ENCODE assay signal across 38 mouse cellular contexts in the genomic region with DNA sequence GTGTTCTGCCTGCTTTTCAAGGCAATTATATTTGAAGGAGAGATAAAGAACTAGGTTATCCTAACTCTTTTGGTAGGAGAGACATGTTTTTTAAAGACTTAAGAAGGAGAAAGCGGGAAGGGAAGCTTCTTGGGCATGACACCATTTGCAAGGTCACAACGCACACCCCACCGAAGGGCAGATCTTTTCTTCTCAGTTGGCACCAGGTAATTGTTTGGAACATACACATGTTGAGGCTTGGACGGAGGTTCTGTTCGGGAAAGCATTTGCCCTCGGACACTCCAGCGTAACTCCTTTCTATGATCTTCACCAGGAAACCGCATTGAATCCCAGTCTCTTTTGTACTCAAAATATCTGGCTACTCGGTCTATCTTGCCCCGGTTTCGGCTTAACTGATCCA. TPM values are rescaled to one million over a fixed set of nuclear protein-coding genes. Genes with fewer than 3 reads are reported as not detected.
"Had no signal": no experiment of that assay in that cellular context is flagged by ENCODE, and none has a peak within 500 bp of the region (broad histone marks: within the 10 kb centered on the region; RNA-seq: fewer than 3 reads in every experiment).

No protein-coding gene starts in this region.

- H3K4me3 ChIP-seq: gastrocnemius, adult 2 months; heart, adult 2 months; heart, embryonic 15.5 days; hindbrain, embryonic 12.5 days; left cerebral cortex, adult 2 months had no signal

- DNase-seq: gastrocnemius, adult 2 months; gastrocnemius, postnatal 10 days; gastrocnemius, postnatal 25 days; heart, adult 2 months; heart, postnatal 14 days; heart, postnatal 4 days; kidney, adult 18-20 months; kidney, adult 8-10 months; kidney, postnatal 10 days; kidney, postnatal 25 days; kidney, postnatal 4 days; liver; liver, embryonic 13.5 days had no signal

- H3K27ac ChIP-seq: gastrocnemius, adult 2 months; heart, adult 2 months; heart, embryonic 13.5 days; heart, embryonic 15.5 days; hindbrain, embryonic 10.5 days; hindbrain, embryonic 12.5 days; hindbrain, embryonic 14.5 days; left cerebral cortex, adult 2 months; limb, embryonic 10.5 days; limb, embryonic 12.5 days; liver, embryonic 13.5 days had no signal

- H3K9me3 ChIP-seq: heart, embryonic 13.5 days; heart, embryonic 15.5 days; hindbrain, embryonic 10.5 days; hindbrain, embryonic 12.5 days; limb, embryonic 10.5 days; limb, embryonic 12.5 days; liver, embryonic 13.5 days had no signal

RNA-seq across cellular contexts. Expression of a gene that starts 2.7 kb away (rescaled TPM):
- total RNA-seq: gastrocnemius, adult 2 months; gastrocnemius, postnatal 25 days; granulocyte monocyte progenitor cell, adult 5-6 weeks; heart, adult 2 months; heart, postnatal 14 days had no signal

RNA-seq across cellular contexts. Expression of a gene that starts 9.0 kb away (rescaled TPM):
- total RNA-seq: gastrocnemius, adult 2 months; gastrocnemius, postnatal 25 days; granulocyte monocyte progenitor cell, adult 5-6 weeks; heart, adult 2 months; heart, postnatal 14 days had no signal
- polyA plus RNA-seq: inflammation-experienced regulatory T-cells, adult 6 months had no signal

RNA-seq across cellular contexts. Expression of a gene that starts 43.0 kb away (rescaled TPM):
- total RNA-seq: gastrocnemius, adult 2 months; gastrocnemius, postnatal 10 days; gastrocnemius, postnatal 25 days; gastrocnemius, postnatal 4 days; granulocyte monocyte progenitor cell, adult 5-6 weeks; heart, adult 2 months; heart, postnatal 14 days; heart, postnatal 4 days; layer of hippocampus, adult 8-10 months; layer of hippocampus, postnatal 10 days; layer of hippocampus, postnatal 25 days; left cerebral cortex, adult 2 months; left cerebral cortex, postnatal 14 days; left cerebral cortex, postnatal 36 days had no signal
- polyA plus RNA-seq: frontal cortex, adult 2 months; heart, adult 2 months; heart, embryonic 11.5 days; heart, embryonic 13.5 days; heart, embryonic 15.5 days; heart, postnatal 0 days; hindbrain, embryonic 10.5 days; hindbrain, embryonic 12.5 days; hindbrain, embryonic 14.5 days; hindbrain, embryonic 16.5 days; inflammation-experienced regulatory T-cells, adult 6 months; intestine, postnatal 0 days; kidney, embryonic 14.5 days; kidney, embryonic 16.5 days; limb, embryonic 10.5 days; limb, embryonic 12.5 days; limb, embryonic 14.5 days; liver, embryonic 11.5 days; liver, embryonic 13.5 days had no signal
